Mouse (Mus musculus) midbrain, embryonic 15.5 days (tissue): ENCODE results near the gene Ndufs7. TPM values are rescaled to one million over a fixed set of nuclear protein-coding genes. Genes with fewer than 3 reads are reported as not detected.
A peak's percentile ranks its signal among the peaks of the same experiment; 100 is the strongest.

Experiments used
- ATAC-seq: fragments of 200-750 bp; cut with Nextera tagmentation; replicated peaks from 2 replicates; pipeline ENCODE4 v1.8.0; 2017; ENCODE audit warnings: moderate TSS enrichment
- H3K27ac ChIP-seq: fragments of 300-500 bp; sonication (generic); 2 replicates; pipeline ENCODE4 v1.5.1; 2015; ENCODE audit warnings: mild to moderate bottlenecking, inconsistent platforms
- H3K27me3 ChIP-seq: fragments of 300-500 bp; sonication (generic); replicated peaks from 2 replicates; pipeline ENCODE4 v1.6.1; 2015; ENCODE audit warnings: inconsistent platforms
- H3K36me3 ChIP-seq: fragments of 300-500 bp; sonication (generic); replicated peaks from 2 replicates; pipeline ENCODE4 v1.6.1; 2015; ENCODE audit warnings: inconsistent platforms
- H3K4me1 ChIP-seq: fragments of 300-500 bp; sonication (generic); 2 replicates; pipeline ENCODE4 v1.6.1; 2015; ENCODE audit warnings: inconsistent platforms
- H3K4me2 ChIP-seq: fragments of 300-500 bp; sonication (generic); 2 replicates; pipeline ENCODE4 v1.6.1; 2015; ENCODE audit warnings: inconsistent platforms, mild to moderate bottlenecking, moderate library complexity
- H3K4me3 ChIP-seq: fragments of 300-500 bp; sonication (generic); 2 replicates; pipeline ENCODE4 v1.5.1; 2015; ENCODE audit warnings: mild to moderate bottlenecking, inconsistent platforms
- H3K9ac ChIP-seq: fragments of 300-500 bp; sonication (generic); 2 replicates; pipeline ENCODE4 v1.6.1; 2015; ENCODE audit warnings: mild to moderate bottlenecking, inconsistent platforms
- H3K9me3 ChIP-seq: fragments of 300-500 bp; sonication (generic); 2 replicates; pipeline ENCODE4 v1.6.1; 2016; ENCODE audit warnings: inconsistent platforms
- WGBS: fragments of 180-500 bp; shearing (Covaris S2); methylation state at CpG from one replicate; pipeline ENCODE4 v1.1.7; 2015; ENCODE audit warnings: mixed read lengths; 5-methylcytosine and 5-hydroxymethylcytosine counted together
- microRNA-seq: library from miRNA; unstranded; fragments of <30 nt; microRNA quantifications from one replicate; pipeline ENCODE4, GENCODE M21; 2016
- polyA plus RNA-seq: library from polyadenylated mRNA; unstranded; fragments of >200 nt; fragmentation: Nextera tagmentation; extraction: Ambion mirVana; gene quantifications from 2 replicates; pipeline ENCODE4 v1.2.1, GENCODE M21; 2015

Gene Ndufs7
- polyA plus RNA-seq, 1 experiment from 2014 or later: 290 TPM

DNA sequence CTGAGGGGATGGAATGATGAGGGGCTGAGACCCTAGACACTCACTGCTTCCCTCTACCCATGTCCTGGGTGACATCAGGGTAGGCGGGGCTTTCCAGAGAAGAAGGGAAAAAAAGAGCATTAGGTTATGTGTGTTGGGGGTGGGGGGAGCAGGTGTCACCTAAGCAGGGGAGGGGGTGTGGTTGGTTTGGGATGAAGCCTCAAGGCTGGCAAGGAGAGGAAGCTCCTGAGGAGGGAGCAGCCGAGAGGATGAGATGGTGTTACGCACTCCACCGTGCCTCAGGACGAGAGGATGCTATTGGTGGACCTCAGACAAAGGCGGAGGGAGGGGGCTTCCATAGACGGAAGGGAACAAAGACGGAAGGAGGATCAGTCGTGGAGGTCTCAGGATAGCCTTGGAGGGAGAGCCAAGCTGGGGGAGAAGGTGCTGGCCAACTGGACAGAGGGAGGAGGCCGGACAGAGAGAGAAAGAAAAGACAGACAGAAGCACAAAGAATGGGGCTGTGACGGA is 51.8 kb downstream of the Ndufs7 start:
- Histone ChIP-seq H3K27me3 (no peaks in the 10 kb centered on the region), H3K9ac (peak overlapping the region; percentile 92), H3K4me2 (peak overlapping the region; percentile 98), H3K36me3 (peaks cover 23% of the 10 kb centered on the region), H3K27ac (peak overlapping the region; percentile 98), H3K4me1 (peaks cover 73% of the 10 kb centered on the region), H3K9me3 (no peaks in the 10 kb centered on the region), H3K4me3 (peak overlapping the region; percentile 67)
- WGBS: 2% methylated on average over 11 of the region's 11 CpGs
- ATAC-seq: peak; percentile 85

DNA sequence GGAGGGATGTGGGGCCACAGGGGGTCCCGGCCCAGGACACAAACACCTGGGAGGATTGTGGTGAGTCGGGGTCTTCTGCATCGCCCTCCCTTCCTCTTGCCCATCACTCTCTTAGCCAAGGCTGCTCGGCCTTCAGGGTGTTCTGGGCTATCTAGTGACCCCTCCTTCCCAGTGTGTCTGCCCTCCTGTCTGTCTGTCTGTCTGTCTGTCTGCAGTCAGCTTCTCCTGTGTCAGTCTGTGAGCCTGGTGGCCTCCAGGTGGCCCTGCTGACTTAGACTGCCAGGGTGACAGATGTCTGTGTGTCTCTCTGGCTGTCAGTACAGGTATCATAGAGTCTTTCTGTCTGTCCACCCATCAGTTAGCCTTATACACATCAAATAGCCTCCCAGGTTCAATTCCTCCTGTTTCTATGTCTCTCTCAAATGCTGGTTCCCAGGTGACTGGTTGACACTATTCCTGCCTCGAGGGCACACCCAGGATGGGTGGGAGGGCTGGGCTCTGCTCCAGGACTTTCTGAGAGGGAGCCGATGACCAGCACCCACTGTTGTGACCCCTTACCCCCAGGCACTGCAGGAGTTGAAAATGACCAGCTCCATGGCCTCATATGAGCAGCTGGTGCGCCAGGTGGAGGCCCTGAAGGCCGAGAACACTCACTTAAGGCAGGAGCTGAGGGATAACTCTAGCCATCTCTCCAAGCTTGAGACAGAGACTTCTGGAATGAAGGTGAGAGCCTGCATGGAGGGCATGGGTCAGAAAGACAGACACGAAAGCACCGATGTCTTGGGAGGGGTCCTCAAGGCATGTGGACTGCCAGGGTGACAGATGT is 52.5 kb downstream of the Ndufs7 start:
- Histone ChIP-seq H3K9ac (peak overlapping the region; percentile 92), H3K4me3 (peak overlapping the region; percentile 67), H3K36me3 (peaks cover 30% of the 10 kb centered on the region), H3K4me2 (peak overlapping the region; percentile 98), H3K4me1 (peaks cover 68% of the 10 kb centered on the region), H3K27me3 (no peaks in the 10 kb centered on the region), H3K27ac (peak overlapping the region; percentile 98), H3K9me3 (no peaks in the 10 kb centered on the region)
- ATAC-seq: no peak
- WGBS: 53% methylated on average over 10 of the region's 10 CpGs

DNA sequence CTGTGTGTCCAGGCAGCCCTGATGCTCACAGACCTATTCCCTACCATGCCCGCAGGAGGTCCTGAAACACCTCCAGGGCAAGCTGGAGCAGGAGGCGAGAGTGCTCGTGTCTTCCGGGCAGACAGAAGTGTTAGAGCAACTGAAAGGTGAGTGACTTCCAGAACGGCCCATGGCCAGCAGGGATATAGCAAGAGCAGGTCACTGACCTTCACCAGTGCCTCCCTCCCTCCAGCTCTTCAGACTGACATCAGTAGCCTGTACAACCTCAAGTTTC is 53.1 kb downstream of the Ndufs7 start:
- H3K9me3 ChIP-seq: no peaks in the 10 kb centered on the region
- H3K4me3 ChIP-seq: peak overlapping the region; percentile 67
- peak overlapping the region; percentile 92 for H3K9ac ChIP-seq
- H3K36me3 ChIP-seq: peaks cover 36% of the 10 kb centered on the region
- no peaks in the 10 kb centered on the region for H3K27me3 ChIP-seq
- peak overlapping the region; percentile 98 for H3K27ac ChIP-seq
- H3K4me1 ChIP-seq: peaks cover 63% of the 10 kb centered on the region
- 46% methylated on average over 5 of the region's 5 CpGs for WGBS
- no peak for ATAC-seq
- H3K4me2 ChIP-seq: peak overlapping the region; percentile 98

DNA sequence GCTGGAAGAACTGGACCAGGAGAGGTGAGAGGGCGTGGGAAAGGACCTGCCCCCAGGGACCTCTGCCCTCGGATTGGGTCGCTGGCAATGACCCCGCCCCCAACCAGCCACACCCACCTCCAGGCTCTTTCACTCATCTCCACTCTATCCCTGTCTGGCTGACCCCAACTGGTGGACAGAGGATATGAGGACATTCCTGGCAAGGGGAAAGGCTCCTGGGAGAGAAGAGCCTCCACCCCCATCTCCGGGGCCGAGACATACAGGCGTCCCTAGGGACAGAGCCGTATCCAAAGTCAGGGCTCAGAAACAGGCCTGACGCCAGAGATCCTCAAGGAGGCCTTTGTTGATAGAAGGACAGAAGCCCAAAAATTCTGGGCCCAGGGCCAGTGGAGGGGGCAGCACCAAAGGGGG is 53.6 kb downstream of the Ndufs7 start:
- peak overlapping the region; percentile 92 for H3K9ac ChIP-seq
- WGBS: 9% methylated on average over 9 of the region's 9 CpGs
- peaks cover 40% of the 10 kb centered on the region for H3K36me3 ChIP-seq
- ATAC-seq: no peak
- H3K9me3 ChIP-seq: no peaks in the 10 kb centered on the region
- peak overlapping the region; percentile 98 for H3K4me2 ChIP-seq
- peaks cover 58% of the 10 kb centered on the region for H3K4me1 ChIP-seq
- H3K27ac ChIP-seq: peak overlapping the region; percentile 98
- peak overlapping the region; percentile 67 for H3K4me3 ChIP-seq
- H3K27me3 ChIP-seq: no peaks in the 10 kb centered on the region

DNA sequence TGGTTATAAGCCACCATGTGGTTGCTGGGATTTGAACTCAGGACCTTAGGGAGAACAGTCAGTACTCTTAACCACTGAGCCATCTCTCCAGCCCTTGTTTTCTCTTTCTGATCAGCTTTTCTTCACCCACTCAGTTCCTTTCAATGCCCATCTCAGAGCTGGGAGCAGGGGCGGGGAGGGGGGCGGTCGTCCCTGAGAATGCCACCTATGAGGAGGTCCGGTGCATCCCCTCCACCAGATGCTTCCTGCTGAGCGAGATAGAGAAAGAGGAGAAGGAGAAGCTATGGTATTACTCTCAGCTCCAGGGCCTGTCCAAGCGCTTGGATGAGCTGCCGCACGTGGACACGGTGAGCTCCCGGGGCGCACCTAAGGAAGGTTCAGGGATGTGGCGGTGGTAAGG is 55.5 kb downstream of the Ndufs7 start:
- Histone ChIP-seq H3K27me3 (no peaks in the 10 kb centered on the region), H3K4me3 (no peak overlapping the region), H3K9me3 (no peaks in the 10 kb centered on the region), H3K36me3 (peaks cover 60% of the 10 kb centered on the region), H3K4me1 (peaks cover 45% of the 10 kb centered on the region), H3K4me2 (peak overlapping the region; percentile 26), H3K27ac (no peak overlapping the region), H3K9ac (peak overlapping the region; percentile 1; the same call in 1 of the 2 replicates)
- WGBS: 39% methylated on average over 12 of the region's 12 CpGs
- ATAC-seq: no peak

DNA sequence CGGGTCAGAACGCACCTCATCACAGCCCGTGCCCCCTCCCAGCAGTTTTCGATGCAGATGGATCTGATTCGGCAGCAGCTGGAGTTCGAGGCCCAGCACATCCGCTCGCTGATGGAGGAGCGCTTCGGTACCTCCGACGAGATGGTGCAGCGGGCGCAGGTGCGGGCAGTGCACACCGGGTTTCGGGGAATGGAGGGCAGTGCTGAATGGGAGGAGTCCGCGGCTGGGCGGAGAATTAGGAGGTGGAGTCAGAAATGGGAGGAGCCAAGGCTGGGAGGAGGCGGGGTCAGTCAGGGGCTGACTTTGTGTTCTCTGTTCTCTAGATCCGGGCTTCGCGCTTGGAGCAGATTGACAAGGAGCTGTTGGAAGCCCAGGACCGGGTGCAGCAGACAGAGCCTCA is 55.9 kb downstream of the Ndufs7 start:
- Histone ChIP-seq H3K9ac (peak overlapping the region; percentile 1; the same call in 1 of the 2 replicates), H3K36me3 (peaks cover 63% of the 10 kb centered on the region), H3K4me3 (no peak overlapping the region), H3K27me3 (no peaks in the 10 kb centered on the region), H3K4me2 (peak overlapping the region; percentile 26), H3K4me1 (peaks cover 45% of the 10 kb centered on the region), H3K27ac (no peak overlapping the region), H3K9me3 (no peaks in the 10 kb centered on the region)
- no peak for ATAC-seq
- WGBS: 31% methylated on average over 25 of the region's 25 CpGs

Small RNA genes within 50 kb of the gene (microRNA-seq; reads per million reads assigned to microRNA genes)
- gene Mir6911: 0.74 reads per million

Other genes starting within 250 kb of the Ndufs7 start
- gene Arhgap45, start 232.5 kb upstream of the Ndufs7 start, polyA plus RNA-seq: 1.9 and 2.2 TPM in 2 replicates
- gene Polr2e, start 209.3 kb upstream of the Ndufs7 start, polyA plus RNA-seq: 132 and 148 TPM in 2 replicates
- gene Gpx4, start 202.0 kb upstream of the Ndufs7 start, polyA plus RNA-seq: 522 and 546 TPM in 2 replicates
- gene Sbno2, start 143.6 kb upstream of the Ndufs7 start, polyA plus RNA-seq: 13.8 and 16.8 TPM in 2 replicates
- gene Stk11, start 133.3 kb upstream of the Ndufs7 start, polyA plus RNA-seq: 19.6 and 20.5 TPM in 2 replicates
- 444 and 468 TPM in 2 replicates for gene Atp5d, start 110.5 kb upstream of the Ndufs7 start, polyA plus RNA-seq
- 65.7 and 66.9 TPM in 2 replicates for gene Cbarp, start 108.3 kb upstream of the Ndufs7 start, polyA plus RNA-seq
- gene Midn, start 100.8 kb upstream of the Ndufs7 start, polyA plus RNA-seq: 29.5 and 29.9 TPM in 2 replicates
- 364 and 392 TPM in 2 replicates for gene Cirbp, start 83.1 kb upstream of the Ndufs7 start, polyA plus RNA-seq
- 13.3 and 14.7 TPM in 2 replicates for gene 1600002K03Rik, start 76.2 kb upstream of the Ndufs7 start, polyA plus RNA-seq
- 53.4 and 54.6 TPM in 2 replicates for gene Efna2, start 69.6 kb upstream of the Ndufs7 start, polyA plus RNA-seq
- gene Mum1, start 22.7 kb upstream of the Ndufs7 start, polyA plus RNA-seq: 56.4 and 59.5 TPM in 2 replicates
- 16.8 and 18.9 TPM in 2 replicates for gene Gamt, start 11.9 kb downstream of the Ndufs7 start, polyA plus RNA-seq
- 60.5 and 60.8 TPM in 2 replicates for gene Dazap1, start 12.4 kb downstream of the Ndufs7 start, polyA plus RNA-seq
- 516 and 528 TPM in 2 replicates for gene Rps15, start 43.3 kb downstream of the Ndufs7 start, polyA plus RNA-seq
- 223 and 247 TPM in 2 replicates for gene Apc2, start 46.9 kb downstream of the Ndufs7 start, polyA plus RNA-seq
- gene 2310011J03Rik, start 71.4 kb downstream of the Ndufs7 start, polyA plus RNA-seq: 25.4 and 28.0 TPM in 2 replicates
- 4.4 and 5.8 TPM in 2 replicates for gene Pcsk4, start 80.4 kb downstream of the Ndufs7 start, polyA plus RNA-seq
- 5.5 TPM in 2 replicates for gene Reep6, start 80.8 kb downstream of the Ndufs7 start, polyA plus RNA-seq
- 0.67 and 0.79 TPM in 2 replicates for gene Adamtsl5, start 99.3 kb downstream of the Ndufs7 start, polyA plus RNA-seq
- gene Plk5, start 107.3 kb downstream of the Ndufs7 start, polyA plus RNA-seq: 6.2 TPM in 2 replicates
- gene Mex3d, start 138.5 kb downstream of the Ndufs7 start, polyA plus RNA-seq: 18.3 and 18.8 TPM in 2 replicates
- 227 and 250 TPM in 2 replicates for gene Mbd3, start 150.4 kb downstream of the Ndufs7 start, polyA plus RNA-seq
- 581 and 629 TPM in 2 replicates for gene Uqcr11, start 157.7 kb downstream of the Ndufs7 start, polyA plus RNA-seq
- 44.9 and 55.8 TPM in 2 replicates for gene Tcf3, start 184.5 kb downstream of the Ndufs7 start, polyA plus RNA-seq
- gene Onecut3, start 245.7 kb downstream of the Ndufs7 start, polyA plus RNA-seq: 1.9 and 2.6 TPM in 2 replicates